Mouse (Mus musculus): Measurements from ENCODE around the gene Gprasp2.

DNA sequence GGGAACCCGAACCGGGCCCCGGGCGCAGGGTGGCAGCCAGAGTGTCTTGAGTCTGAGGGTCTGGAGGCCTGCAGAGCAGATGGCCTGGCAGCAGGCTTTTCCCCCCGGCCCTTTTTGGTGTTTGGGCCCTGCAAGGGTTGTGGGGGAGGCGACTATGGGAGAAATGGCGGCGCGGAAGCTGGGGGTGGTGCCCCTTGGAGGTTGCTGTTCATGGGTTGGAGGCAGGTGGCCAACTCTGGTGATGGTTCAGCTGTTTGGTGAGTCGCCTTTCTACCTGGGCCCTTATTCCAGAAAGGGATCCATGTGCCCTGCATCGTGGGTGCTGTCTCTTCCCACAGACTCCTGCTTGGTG is 47.4 kb downstream of the Gprasp2 start:
- TF ChIP-seq POLR2A (IDR thresholded peaks at IDR 0.05; ENCODE audit: low read depth, low read length) (no peak), TBP (conservative IDR thresholded peaks at IDR 0.05; ENCODE audit: low read depth, low read length) (no peak), E2F4 (IDR thresholded peaks at IDR 0.05; ENCODE audit: insufficient replicate concordance, low read depth, low read length) (no peak), TCF12 (IDR thresholded peaks at IDR 0.05; ENCODE audit: low read depth, low read length) (no peak), EP300 (IDR thresholded peaks at IDR 0.05; ENCODE audit: low read length) (no peak), HCFC1 (IDR thresholded peaks at IDR 0.05; ENCODE audit: low read depth, low read length) (no peak), ETS1 (conservative IDR thresholded peaks at IDR 0.05; ENCODE audit: low read depth, low read length) (no peak), MAX (IDR thresholded peaks at IDR 0.05; ENCODE audit: low read length) (no peak), CHD2 (IDR thresholded peaks at IDR 0.05; ENCODE audit: low read length) (no peak)
